Mouse (Mus musculus) 3134 (cell line): ENCODE measurements around the gene Ctsa.
A peak's percentile ranks its signal among the peaks of the same experiment; 100 is the strongest.
"Not testable (repeated sequence)": the region's sequence is repeated elsewhere in the genome, so short reads cannot be mapped to it uniquely, and the experiment has no call there.

ENCODE experiments used
- DNase-seq: peaks from one replicate; pipeline ENCODE4 v3.0.0-alpha.2; 2011; ENCODE audit warnings: low spot score; ENCODE audit not compliant: insufficient read length; ENCODE audit errors: extremely low read depth

Ctsa gene

DNA sequence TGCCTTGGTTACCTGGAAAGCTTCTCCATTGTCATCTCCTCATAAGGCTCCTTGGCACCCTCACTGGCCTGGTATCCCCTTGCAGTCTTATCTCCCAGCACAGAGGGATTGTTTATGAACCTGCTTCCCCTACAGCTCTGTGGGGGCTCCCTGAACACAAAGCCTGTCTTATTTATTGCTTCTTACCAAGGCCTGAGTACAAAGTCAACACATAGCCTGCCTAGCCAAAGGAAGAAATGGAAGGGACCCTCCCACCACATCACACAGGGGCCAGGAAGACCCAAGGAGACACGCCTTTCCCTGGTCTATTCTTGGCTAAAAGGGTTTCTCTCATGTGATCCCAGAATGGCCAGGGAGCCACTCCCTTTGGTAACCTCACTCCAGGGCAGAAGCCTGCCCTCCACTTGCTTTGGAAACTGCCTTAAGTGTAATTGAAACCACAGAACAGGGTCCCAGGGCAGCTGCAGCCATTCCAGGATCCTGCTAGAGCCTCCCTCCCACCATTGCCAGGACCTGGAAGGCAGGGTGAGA, 41.6 kb downstream of the Ctsa start:
- no peak for DNase-seq

DNA sequence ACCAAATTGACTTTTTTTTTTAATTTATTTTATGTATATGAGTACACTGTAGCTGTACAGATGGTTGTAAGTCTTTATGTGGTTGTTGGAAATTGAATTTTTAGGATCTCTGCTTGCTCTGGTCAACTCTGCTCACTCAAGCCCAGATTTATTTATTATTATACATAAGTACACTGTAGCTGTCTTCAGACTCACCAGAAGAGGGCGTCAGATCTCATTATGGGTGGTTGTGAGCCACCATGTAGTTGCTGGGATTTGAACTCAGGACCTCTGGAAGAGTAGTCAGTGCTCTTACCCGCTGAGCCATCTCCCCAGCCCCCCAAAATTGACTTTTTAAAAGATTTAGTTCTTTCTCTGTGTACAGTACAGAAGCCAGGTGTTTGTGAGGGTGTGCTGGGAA, 43.0 kb downstream of the Ctsa start:
- DNase-seq, result not testable (repeated sequence)

DNA sequence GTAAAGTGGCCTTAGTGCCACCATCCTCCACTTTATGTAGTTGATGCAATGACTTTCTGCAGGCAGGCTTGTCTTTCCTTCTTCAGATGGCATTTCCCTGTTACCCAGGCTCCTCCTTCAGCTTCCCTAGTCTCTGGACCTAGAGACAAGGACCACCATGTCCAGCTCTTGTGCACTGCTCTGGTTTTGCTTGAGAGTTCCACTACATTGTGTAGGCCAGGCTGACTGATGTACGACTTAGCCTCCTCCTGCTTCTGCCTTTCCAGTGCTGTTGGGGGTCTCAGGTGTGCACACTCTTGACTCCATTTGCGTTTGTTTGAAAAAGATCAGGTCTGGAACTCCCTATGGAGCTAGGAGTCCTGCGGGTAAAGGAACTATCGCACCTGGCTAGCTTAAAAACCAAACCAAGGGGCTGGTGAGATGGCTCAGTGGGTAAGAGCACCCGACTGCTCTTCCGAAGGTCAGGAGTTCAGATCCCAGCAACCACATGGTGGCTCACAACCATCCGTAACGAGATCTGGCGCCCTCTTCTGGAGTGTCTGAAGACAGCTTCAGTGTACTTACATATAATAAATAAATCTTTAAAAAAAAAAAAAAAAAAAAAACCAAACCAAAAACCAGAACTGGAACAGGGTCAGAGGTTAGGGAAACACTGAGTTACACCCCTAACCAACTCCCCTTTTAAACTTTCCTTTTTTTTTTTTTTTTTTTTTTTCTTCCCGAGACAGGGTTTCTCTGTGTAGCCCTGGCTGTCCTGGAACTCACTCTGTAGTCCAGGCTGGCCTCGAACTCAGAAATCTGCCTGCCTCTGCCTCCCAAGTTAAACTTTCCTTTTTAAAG, 44.9 kb downstream of the Ctsa start:
- not testable (repeated sequence) for DNase-seq

DNA sequence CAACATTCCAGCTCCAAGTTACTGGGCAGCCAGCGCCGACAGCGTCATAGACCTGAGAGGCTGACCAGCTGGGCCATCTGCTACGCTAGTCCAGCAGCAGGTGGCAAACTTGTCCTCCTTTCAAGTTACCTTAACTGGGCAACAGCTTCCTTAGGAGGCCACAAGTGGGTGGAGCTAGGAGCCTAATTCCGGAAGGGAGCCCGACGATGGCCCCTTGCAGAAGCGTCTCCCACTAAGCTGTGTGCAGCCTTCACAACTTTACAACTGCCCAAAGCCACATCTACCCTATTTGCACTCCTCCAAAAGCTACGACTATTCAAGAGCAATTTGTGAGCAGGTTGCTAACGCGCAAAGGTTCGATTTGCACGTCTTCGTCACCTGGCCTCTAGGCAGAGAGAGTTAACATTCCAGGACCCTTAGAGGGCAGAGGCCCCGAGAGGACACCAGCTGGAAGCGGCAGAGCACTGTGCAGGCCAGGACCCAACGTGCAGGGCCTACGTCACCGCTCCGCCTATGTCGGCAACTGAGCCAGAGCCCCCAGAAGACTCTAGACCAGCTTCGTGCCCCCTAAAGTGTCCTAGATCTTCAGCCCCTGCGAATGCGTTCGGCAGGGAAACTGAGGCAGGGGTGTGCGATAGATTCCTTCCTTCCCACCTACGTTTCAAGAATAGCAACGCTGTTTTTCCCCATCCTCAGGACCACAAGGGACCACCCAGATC, 46.0 kb downstream of the Ctsa start:
- DNase-seq, result peak; percentile 71

DNA sequence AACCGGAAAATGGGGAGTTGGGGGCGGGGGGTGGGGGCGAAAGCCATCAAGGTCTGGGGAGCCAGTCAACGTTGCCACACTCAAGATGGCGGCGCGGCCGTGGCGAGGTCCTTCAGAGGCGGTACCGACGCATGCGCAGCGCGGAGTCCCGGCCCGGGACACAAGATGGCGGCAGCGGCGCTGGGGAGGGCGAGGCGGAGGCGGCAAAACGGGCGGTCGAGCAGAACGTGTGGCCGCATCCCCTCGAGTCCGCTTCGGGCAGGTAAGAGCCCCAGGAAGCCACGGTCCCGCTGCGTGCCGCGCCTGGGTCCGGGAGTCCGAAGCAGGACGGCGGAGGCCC, 46.5 kb downstream of the Ctsa start, which contains the start of gene Pcif1:
Gene Pcif1 (plus strand): TSS at position 77 of the 340 bp plus-strand sequence.
- DNase-seq, result peak; percentile 91

DNA sequence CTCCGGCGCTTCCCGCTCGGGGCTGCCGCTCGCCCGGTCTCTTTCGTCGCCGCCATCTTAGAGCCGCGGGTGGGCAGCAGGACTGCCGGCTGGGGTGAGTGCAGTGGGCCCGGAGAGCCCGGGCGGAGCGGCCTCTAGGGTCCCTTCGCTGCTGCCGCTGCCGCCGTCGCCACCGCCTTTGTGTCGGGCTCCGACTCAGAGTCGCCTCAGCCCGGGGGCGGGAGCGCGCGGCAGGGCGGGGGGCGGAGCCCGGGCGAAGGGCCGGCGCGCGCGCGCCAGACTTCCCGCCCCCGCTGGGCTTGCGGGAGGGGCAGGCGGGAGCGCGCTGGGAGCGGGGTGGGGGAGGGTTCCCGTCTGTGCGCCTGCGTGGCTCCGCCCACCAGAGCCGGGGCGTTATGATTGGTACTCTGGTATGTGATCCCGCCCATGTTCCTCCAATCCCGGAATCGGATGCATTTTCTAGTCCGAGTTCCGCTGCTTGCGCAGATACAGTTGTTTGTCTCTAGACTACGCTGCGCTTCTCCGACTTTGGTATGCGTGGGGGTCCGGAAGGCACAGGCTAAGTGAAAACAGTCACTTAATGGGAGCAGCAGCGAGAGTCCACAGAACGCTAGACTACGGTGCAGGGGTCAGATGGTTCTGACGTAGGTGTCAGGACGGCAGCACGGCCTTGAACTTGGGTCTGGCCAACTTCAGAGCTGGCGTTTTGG, 47.0 kb downstream of the Ctsa start:
- peak; percentile 97 for DNase-seq

DNA sequence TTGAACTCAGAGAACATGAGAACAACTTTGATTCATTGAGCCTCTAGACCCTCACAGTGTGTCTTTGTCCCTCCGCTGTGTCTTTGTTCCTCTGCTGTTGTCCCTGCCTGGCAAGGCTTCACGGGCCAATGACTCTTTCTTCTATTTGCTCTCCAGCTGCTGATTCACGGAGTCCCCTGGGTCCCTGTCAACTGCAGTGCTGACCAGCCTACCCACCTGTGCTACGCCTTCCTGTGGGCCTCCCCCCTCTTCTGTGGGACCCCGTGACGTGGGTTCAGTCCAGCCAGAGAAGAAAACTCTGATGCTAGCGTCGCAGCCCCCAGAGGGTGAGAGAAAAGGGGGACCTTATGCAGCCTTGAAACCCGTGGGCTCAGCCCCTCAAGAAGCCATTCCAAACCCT, 49.9 kb downstream of the Ctsa start:
- no peak for DNase-seq

DNA sequence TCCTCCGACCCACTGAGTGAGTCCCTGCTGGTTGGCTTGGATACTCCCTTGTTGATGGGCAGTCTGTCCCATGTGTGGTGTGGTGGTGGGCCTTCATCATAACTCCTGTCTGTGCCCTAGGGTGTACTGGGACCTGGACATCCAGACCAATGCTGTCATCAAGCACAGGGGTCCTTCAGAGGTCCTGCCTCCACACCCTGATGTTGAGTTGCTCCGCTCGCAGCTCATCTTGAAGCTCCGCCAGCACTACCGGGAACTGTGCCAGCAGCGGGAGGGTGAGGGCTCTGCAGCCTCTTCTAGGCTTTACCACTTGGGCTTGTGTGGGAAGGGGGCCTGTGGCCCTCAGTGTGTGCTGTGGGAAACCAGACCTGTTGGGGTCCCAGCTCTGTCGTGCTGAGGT, 53.1 kb downstream of the Ctsa start:
- no peak for DNase-seq

DNA sequence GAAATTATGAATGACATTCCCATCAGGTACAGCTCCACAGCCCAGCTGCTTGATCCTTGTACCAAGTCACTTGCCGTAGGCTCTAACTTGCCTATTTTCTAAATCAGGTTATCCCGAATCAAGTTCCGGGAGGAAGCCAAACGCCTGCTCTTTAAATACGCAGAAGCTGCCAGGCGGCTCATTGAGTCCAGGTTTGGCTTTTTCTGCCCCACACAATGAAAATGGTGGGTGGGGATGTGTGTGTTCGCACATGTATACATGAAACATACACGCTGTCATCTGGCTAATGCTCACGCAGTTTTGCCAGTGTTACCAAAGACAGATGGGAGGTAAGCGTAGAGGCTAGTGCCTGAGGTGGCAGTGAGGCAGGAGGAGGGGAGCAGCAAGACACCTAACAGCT, 53.9 kb downstream of the Ctsa start:
- no peak for DNase-seq

DNA sequence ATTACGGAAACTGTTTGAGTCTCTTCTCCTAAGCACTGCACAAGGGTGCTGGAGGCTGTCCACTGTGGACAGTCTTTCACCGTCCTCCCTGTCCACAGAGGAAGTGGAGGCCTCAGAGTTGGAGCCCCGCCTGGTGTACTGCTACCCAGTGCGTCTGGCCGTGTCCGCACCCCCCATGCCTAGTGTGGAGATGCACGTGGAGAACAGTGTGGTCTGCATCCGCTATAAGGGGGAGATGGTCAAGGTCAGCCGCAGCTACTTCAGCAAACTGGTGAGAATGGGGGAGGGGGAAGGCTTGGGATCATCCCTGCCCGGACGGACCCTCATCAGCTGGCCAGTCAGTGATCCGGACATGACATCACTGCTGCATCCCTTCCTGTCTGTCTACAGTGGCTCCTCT, 56.3 kb downstream of the Ctsa start:
- DNase-seq, result no peak

DNA sequence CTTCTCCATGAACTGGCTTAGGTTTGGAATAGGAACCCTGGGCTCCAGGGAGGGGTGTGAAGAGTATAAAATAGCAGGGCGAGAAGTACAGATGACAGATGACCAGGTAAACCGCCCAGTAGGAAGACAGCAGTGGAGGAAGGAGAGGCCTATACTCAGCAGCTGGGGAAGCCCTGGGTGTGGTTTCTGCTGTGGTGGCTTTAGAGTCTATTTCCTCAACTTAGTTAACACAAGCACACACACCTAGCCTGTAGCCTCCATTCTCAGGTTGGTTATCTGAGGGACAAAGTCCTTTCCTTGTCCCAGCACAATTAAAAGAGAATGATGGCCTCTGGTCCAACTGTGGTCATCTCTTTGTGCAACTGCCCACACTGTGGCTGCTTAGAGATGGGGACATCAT, 57.3 kb downstream of the Ctsa start:
- DNase-seq, result no peak
